Mouse (Mus musculus) heart, adult 11 months (tissue): ENCODE data around the gene Ceacam10.
"Not testable (repeated sequence)": the region's sequence is repeated elsewhere in the genome, so short reads cannot be mapped to it uniquely, and the experiment has no call there.

Source experiments
- DNase-seq: peaks from one replicate; pipeline ENCODE4 v3.0.0; 2022

The Ceacam10 gene

GRCm38 (mm10) chr7:24776918-24777317, at the start of gene Ceacam10:
Gene Ceacam10 (plus strand): TSS chr7:24777206.
- not testable (repeated sequence) for DNase-seq

- DNase-seq: no peak
Measured at GRCm38 (mm10) chr7:24735970-24736670, 40.9 kb upstream of the Ceacam10 start.

GRCm38 (mm10) chr7:24750695-24751094, 26.3 kb upstream of the Ceacam10 start:
- DNase-seq: no peak

GRCm38 (mm10) chr7:24751610-24752009, 25.4 kb upstream of the Ceacam10 start:
- no peak for DNase-seq

- no peak for DNase-seq
Measured at GRCm38 (mm10) chr7:24753476-24753875, 23.5 kb upstream of the Ceacam10 start.

- DNase-seq: no peak
Measured at GRCm38 (mm10) chr7:24758520-24758919, 18.5 kb upstream of the Ceacam10 start.

- DNase-seq: no peak
Measured at GRCm38 (mm10) chr7:24760211-24760610, 16.8 kb upstream of the Ceacam10 start, which contains the start of gene Cd177. Gene Cd177 (minus strand): TSS chr7:24760311.

- DNase-seq: no peak
Measured at GRCm38 (mm10) chr7:24761161-24761560, 15.8 kb upstream of the Ceacam10 start.

GRCm38 (mm10) chr7:24762574-24762973, 14.4 kb upstream of the Ceacam10 start:
- no peak for DNase-seq

- DNase-seq: no peak
Measured at GRCm38 (mm10) chr7:24771361-24771760, 5.6 kb upstream of the Ceacam10 start.

- DNase-seq: no peak
Measured at GRCm38 (mm10) chr7:24773942-24774535, 3.0 kb upstream of the Ceacam10 start.

- DNase-seq: no peak
Measured at GRCm38 (mm10) chr7:24776145-24776544, 861 bp upstream of the Ceacam10 start.

- no peak for DNase-seq
Measured at GRCm38 (mm10) chr7:24797918-24798317, 20.9 kb downstream of the Ceacam10 start.

- no peak for DNase-seq
Measured at GRCm38 (mm10) chr7:24802149-24802767, 25.3 kb downstream of the Ceacam10 start.

- no peak for DNase-seq
Measured at GRCm38 (mm10) chr7:24804826-24805225, 27.8 kb downstream of the Ceacam10 start.

GRCm38 (mm10) chr7:24809041-24809440, 32.0 kb downstream of the Ceacam10 start:
- DNase-seq: peak; percentile 65

GRCm38 (mm10) chr7:24817502-24817901, 40.5 kb downstream of the Ceacam10 start:
- peak; percentile 82 for DNase-seq

GRCm38 (mm10) chr7:24824452-24824851, 47.4 kb downstream of the Ceacam10 start:
- DNase-seq: no peak

GRCm38 (mm10) chr7:24827181-24827580, 50.2 kb downstream of the Ceacam10 start:
- peak; percentile 71 for DNase-seq
